Mouse (Mus musculus) kidney, postnatal 4 days (tissue): ENCODE data around the gene Hic2.
A peak's percentile ranks its signal among the peaks of the same experiment; 100 is the strongest.

Experiments used
- DNase-seq, 2 experiments: peaks; one replicate each; pipeline ENCODE4 v3.0.0; 2021; ENCODE audit warnings: mixed read lengths in 2 of 2

The Hic2 gene

GRCm38 (mm10) chr16:17234499-17234895 is 1.1 kb downstream of the Hic2 start:
- peak; percentile 62 to 66 for DNase-seq

- DNase-seq, result peak in 1 of 2 experiments; percentile 43
Observed at GRCm38 (mm10) chr16:17234916-17235665, 1.7 kb downstream of the Hic2 start.

- DNase-seq, result no peak
Observed at GRCm38 (mm10) chr16:17237634-17238033, 4.3 kb downstream of the Hic2 start.

GRCm38 (mm10) chr16:17239409-17239808 is 6.0 kb downstream of the Hic2 start:
- no peak for DNase-seq

GRCm38 (mm10) chr16:17243731-17244130 is 10.4 kb downstream of the Hic2 start:
- no peak for DNase-seq

- DNase-seq, result no peak
Observed at GRCm38 (mm10) chr16:17244996-17245395, 11.6 kb downstream of the Hic2 start.

- peak; percentile 43 to 61 for DNase-seq
Observed at GRCm38 (mm10) chr16:17247727-17248126, 14.4 kb downstream of the Hic2 start.

GRCm38 (mm10) chr16:17249135-17249534 is 15.8 kb downstream of the Hic2 start:
- DNase-seq, result no peak

- DNase-seq, result peak; percentile 85 to 87
Observed at GRCm38 (mm10) chr16:17251539-17251938, 18.2 kb downstream of the Hic2 start.

- no peak for DNase-seq
Observed at GRCm38 (mm10) chr16:17252086-17252726, 18.8 kb downstream of the Hic2 start.

GRCm38 (mm10) chr16:17252841-17253240 is 19.5 kb downstream of the Hic2 start:
- no peak for DNase-seq

- DNase-seq, result peak in 1 of 2 experiments; percentile 52
Observed at GRCm38 (mm10) chr16:17254005-17254597, 20.7 kb downstream of the Hic2 start.

- no peak for DNase-seq
Observed at GRCm38 (mm10) chr16:17255270-17255669, 21.9 kb downstream of the Hic2 start.

- DNase-seq, result peak in 1 of 2 experiments; percentile 21
Observed at GRCm38 (mm10) chr16:17257359-17257821, 24.0 kb downstream of the Hic2 start.

GRCm38 (mm10) chr16:17258917-17259316 is 25.5 kb downstream of the Hic2 start:
- no peak for DNase-seq

GRCm38 (mm10) chr16:17261341-17261740 is 28.0 kb downstream of the Hic2 start:
- DNase-seq, result no peak

GRCm38 (mm10) chr16:17266113-17266512 is 32.7 kb downstream of the Hic2 start:
- DNase-seq, result no peak

GRCm38 (mm10) chr16:17267937-17268336 is 34.6 kb downstream of the Hic2 start:
- no peak for DNase-seq

- no peak for DNase-seq
Observed at GRCm38 (mm10) chr16:17269872-17270271, 36.5 kb downstream of the Hic2 start.

- peak; percentile 69 to 74 for DNase-seq
Observed at GRCm38 (mm10) chr16:17271124-17271523, 37.8 kb downstream of the Hic2 start.

- no peak for DNase-seq
Observed at GRCm38 (mm10) chr16:17271856-17272255, 38.5 kb downstream of the Hic2 start.

GRCm38 (mm10) chr16:17275721-17276120 is 42.3 kb downstream of the Hic2 start, which contains the start of gene Tmem191c:
Tmem191c (plus strand) TSS chr16:17276077.
- no peak for DNase-seq
